Mouse (Mus musculus) embryonic facial prominence, embryonic 11.5 days (tissue): ENCODE data around the gene Col1a1. TPM values are rescaled to one million over a fixed set of nuclear protein-coding genes. Genes with fewer than 3 reads are reported as not detected.

ENCODE experiments used
- ATAC-seq: fragments of 200-750 bp; cut with Nextera tagmentation; replicated peaks from 2 replicates; pipeline ENCODE4 v1.8.0; 2017; ENCODE audit warnings: low read depth; ENCODE audit not compliant: insufficient number of reproducible peaks, low FRiP score, low TSS enrichment
- DNase-seq: peaks from one replicate; pipeline ENCODE4 v3.0.0-alpha.2; 2015; ENCODE audit warnings: low spot score
- H3K27ac ChIP-seq: fragments of 300-500 bp; sonication (generic); replicated peaks from 2 replicates; pipeline ENCODE4 v1.5.1; 2014; ENCODE audit warnings: mild to moderate bottlenecking, low read depth, low read length, control low read depth
- H3K27me3 ChIP-seq: fragments of 300-500 bp; sonication (generic); 2 replicates; pipeline ENCODE4 v1.6.1; 2014; ENCODE audit warnings: mild to moderate bottlenecking, low read length, moderate library complexity, mixed read lengths; ENCODE audit not compliant: control insufficient read depth, insufficient read depth
- H3K36me3 ChIP-seq: fragments of 300-500 bp; sonication (generic); replicated peaks from 2 replicates; pipeline ENCODE4 v1.6.1; 2014; ENCODE audit warnings: low read depth, mild to moderate bottlenecking, low read length, moderate library complexity, mixed read lengths; ENCODE audit not compliant: control insufficient read depth, insufficient read depth
- H3K4me1 ChIP-seq: fragments of 300-500 bp; sonication (generic); 2 replicates; pipeline ENCODE4 v1.6.1; 2014; ENCODE audit warnings: low read length, mixed read lengths; ENCODE audit not compliant: control insufficient read depth, insufficient read depth
- H3K4me2 ChIP-seq: fragments of 300-500 bp; sonication (generic); 2 replicates; pipeline ENCODE4 v1.6.1; 2014; ENCODE audit warnings: low read depth, mild to moderate bottlenecking, control low read depth, low read length, moderate library complexity
- H3K4me3 ChIP-seq: fragments of 300-500 bp; sonication (generic); 2 replicates; pipeline ENCODE4 v1.5.1; 2014; ENCODE audit warnings: low read depth, low read length, control low read depth
- H3K9ac ChIP-seq: fragments of 300-500 bp; sonication (generic); replicated peaks from 2 replicates; pipeline ENCODE4 v1.6.1; 2014; ENCODE audit warnings: mild to moderate bottlenecking, control low read depth, low read length
- H3K9me3 ChIP-seq: fragments of 300-500 bp; sonication (generic); replicated peaks from 2 replicates; pipeline ENCODE4 v1.6.1; 2016; ENCODE audit warnings: mild to moderate bottlenecking, low read length, inconsistent platforms, mixed read lengths; ENCODE audit not compliant: control insufficient read depth
- WGBS: fragments of 180-500 bp; shearing (Covaris S2); extraction: QIAGEN DNeasy Blood & Tissue Kit; methylation state at CpG from one replicate; pipeline ENCODE4 v1.1.7; 2014; 5-methylcytosine and 5-hydroxymethylcytosine counted together
- polyA plus RNA-seq: library from polyadenylated mRNA; unstranded; fragments of >200 nt; fragmentation: Nextera tagmentation; extraction: Ambion mirVana; gene quantifications from 2 replicates; pipeline ENCODE4 v1.2.1, GENCODE M21; 2014

The Col1a1 gene
- polyA plus RNA-seq, 1 experiment from 2014 or later, result 93.8 TPM

- WGBS, result 17% methylated on average over 4 of the region's 4 CpGs
These were observed 3.3 kb downstream of the Col1a1 start for GRCm38 (mm10) chr11:94939280-94939679.

GRCm38 (mm10) chr11:94941121-94941520 lies 5.1 kb downstream of the Col1a1 start:
- Histone ChIP-seq H3K9me3 (no peaks in the 10 kb centered on the region), H3K27me3 (no peaks in the 10 kb centered on the region; the same call in 1 of the 2 replicates), H3K4me1 (no peaks in the 10 kb centered on the region), H3K27ac (no peak overlapping the region), H3K36me3 (peaks cover 6% of the 10 kb centered on the region), H3K4me2 (no peak overlapping the region), H3K4me3 (no peak overlapping the region), H3K9ac (no peak overlapping the region)
- DNase-seq, result no peak
- ATAC-seq, result no peak
- WGBS, result 35% methylated on average over 9 of the region's 9 CpGs

More at GRCm38 (mm10) chr11:94939280-94939679, 3.3 kb downstream of the Col1a1 start:
- no peak overlapping the region for H3K9ac ChIP-seq
- no peak overlapping the region for H3K4me2 ChIP-seq
- H3K9me3 ChIP-seq, result no peaks in the 10 kb centered on the region
- peaks cover 4% of the 10 kb centered on the region for H3K36me3 ChIP-seq
- no peaks in the 10 kb centered on the region; the same call in 1 of the 2 replicates for H3K27me3 ChIP-seq
- no peak overlapping the region for H3K27ac ChIP-seq
- ATAC-seq, result no peak
- H3K4me3 ChIP-seq, result no peak overlapping the region
- peak; percentile 84 for DNase-seq
- peaks cover 2% of the 10 kb centered on the region; the same call in 1 of the 2 replicates for H3K4me1 ChIP-seq

GRCm38 (mm10) chr11:94941776-94942175 lies 5.8 kb downstream of the Col1a1 start:
- Histone ChIP-seq H3K9me3 (no peaks in the 10 kb centered on the region), H3K4me3 (no peak overlapping the region), H3K36me3 (peaks cover 6% of the 10 kb centered on the region), H3K27ac (no peak overlapping the region), H3K4me2 (no peak overlapping the region), H3K27me3 (no peaks in the 10 kb centered on the region; the same call in 1 of the 2 replicates), H3K4me1 (no peaks in the 10 kb centered on the region), H3K9ac (no peak overlapping the region)
- no peak for ATAC-seq
- no peak for DNase-seq
- WGBS, result 81% methylated on average over 8 of the region's 8 CpGs

- Histone ChIP-seq H3K4me3 (no peak overlapping the region), H3K27me3 (no peaks in the 10 kb centered on the region; the same call in 1 of the 2 replicates), H3K9me3 (no peaks in the 10 kb centered on the region), H3K4me1 (no peaks in the 10 kb centered on the region), H3K36me3 (peaks cover 6% of the 10 kb centered on the region), H3K4me2 (no peak overlapping the region), H3K27ac (no peak overlapping the region), H3K9ac (no peak overlapping the region)
- DNase-seq (peak; percentile 46), ATAC-seq (no peak)
- WGBS, result 54% methylated on average over 13 of the region's 13 CpGs
These were observed 6.4 kb downstream of the Col1a1 start for GRCm38 (mm10) chr11:94942282-94943023.

- DNase-seq, result no peak
- H3K36me3 ChIP-seq, result peaks cover 8% of the 10 kb centered on the region
These were observed 7.0 kb downstream of the Col1a1 start for GRCm38 (mm10) chr11:94943054-94943453.

GRCm38 (mm10) chr11:94944295-94944694 lies 8.3 kb downstream of the Col1a1 start:
- Histone ChIP-seq H3K36me3 (peaks cover 14% of the 10 kb centered on the region), H3K9me3 (no peaks in the 10 kb centered on the region), H3K4me1 (no peaks in the 10 kb centered on the region), H3K27me3 (no peaks in the 10 kb centered on the region; the same call in 1 of the 2 replicates), H3K27ac (no peak overlapping the region), H3K4me2 (no peak overlapping the region), H3K9ac (no peak overlapping the region), H3K4me3 (no peak overlapping the region)
- no peak for ATAC-seq
- no peak for DNase-seq
- WGBS, result 13% methylated on average over 8 of the region's 8 CpGs

More at GRCm38 (mm10) chr11:94943054-94943453, 7.0 kb downstream of the Col1a1 start:
- H3K4me2 ChIP-seq, result no peak overlapping the region
- no peaks in the 10 kb centered on the region for H3K4me1 ChIP-seq
- no peak overlapping the region for H3K27ac ChIP-seq
- no peaks in the 10 kb centered on the region for H3K9me3 ChIP-seq
- H3K4me3 ChIP-seq, result no peak overlapping the region
- no peak for ATAC-seq
- H3K27me3 ChIP-seq, result no peaks in the 10 kb centered on the region; the same call in 1 of the 2 replicates
- 79% methylated on average over 15 of the region's 15 CpGs for WGBS
- no peak overlapping the region for H3K9ac ChIP-seq

- WGBS, result 91% methylated on average over 12 of the region's 12 CpGs
- Histone ChIP-seq H3K4me2 (no peak overlapping the region), H3K4me1 (no peaks in the 10 kb centered on the region), H3K4me3 (no peak overlapping the region), H3K9ac (no peak overlapping the region), H3K9me3 (no peaks in the 10 kb centered on the region), H3K36me3 (peaks cover 20% of the 10 kb centered on the region), H3K27ac (no peak overlapping the region), H3K27me3 (no peaks in the 10 kb centered on the region; the same call in 1 of the 2 replicates)
- ATAC-seq (no peak), DNase-seq (no peak)
These were observed 9.2 kb downstream of the Col1a1 start for GRCm38 (mm10) chr11:94945236-94945635.

GRCm38 (mm10) chr11:94952169-94952568 lies 16.1 kb downstream of the Col1a1 start:
- ATAC-seq, result no peak
- Histone ChIP-seq H3K4me3 (no peak overlapping the region), H3K9me3 (no peaks in the 10 kb centered on the region), H3K4me2 (no peak overlapping the region), H3K36me3 (peaks cover 20% of the 10 kb centered on the region), H3K9ac (no peak overlapping the region), H3K27me3 (no peaks in the 10 kb centered on the region; the same call in 1 of the 2 replicates), H3K27ac (no peak overlapping the region), H3K4me1 (no peaks in the 10 kb centered on the region; the same call in 1 of the 2 replicates)
- DNase-seq, result no peak
- 23% methylated on average over 6 of the region's 6 CpGs for WGBS
